Mouse (Mus musculus) C2C12 (cell line): Measurements from ENCODE around the gene Ptprn2.

Source experiments
- FOSL1 ChIP-seq: IDR thresholded peaks from one replicate; pipeline ENCODE4 v1.8.0; 2011; ENCODE audit warnings: mild to moderate bottlenecking, low read length; ENCODE audit not compliant: poor library complexity, insufficient read depth, severe bottlenecking
- MYOG ChIP-seq: IDR thresholded peaks from one replicate; pipeline ENCODE4 v1.6.1; 2011; ENCODE audit not compliant: control insufficient read depth, insufficient read length; ENCODE audit errors: extremely low read depth

DNA sequence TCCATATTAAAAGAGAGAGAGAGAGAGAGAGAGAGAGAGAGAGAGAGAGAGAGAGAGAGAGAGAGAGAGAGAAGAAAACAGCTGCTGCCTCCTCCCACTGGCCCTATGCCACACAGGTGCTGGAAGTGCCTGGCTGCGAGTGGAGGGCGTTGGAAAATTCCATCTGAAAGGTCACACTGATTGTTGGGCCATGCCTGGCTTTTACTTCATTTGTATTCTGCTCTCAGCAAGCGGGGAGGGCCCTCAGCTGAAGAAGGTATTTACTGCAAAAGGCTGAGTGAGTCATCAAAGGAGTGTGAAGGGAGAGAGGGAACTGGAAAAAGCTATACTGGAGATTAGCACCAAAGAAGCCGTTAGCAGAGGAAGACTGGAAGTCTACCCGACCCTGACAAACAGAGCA lies 99.5 kb downstream of the Ptprn2 start:
- TF ChIP-seq MYOG, result no peak
- no peak for TF ChIP-seq FOSL1
